Mouse (Mus musculus): ENCODE results near the gene Coro7.
"Not testable (repeated sequence)": the region's sequence is repeated elsewhere in the genome, so short reads cannot be mapped to it uniquely, and the experiment has no call there.

Gene Coro7

DNA sequence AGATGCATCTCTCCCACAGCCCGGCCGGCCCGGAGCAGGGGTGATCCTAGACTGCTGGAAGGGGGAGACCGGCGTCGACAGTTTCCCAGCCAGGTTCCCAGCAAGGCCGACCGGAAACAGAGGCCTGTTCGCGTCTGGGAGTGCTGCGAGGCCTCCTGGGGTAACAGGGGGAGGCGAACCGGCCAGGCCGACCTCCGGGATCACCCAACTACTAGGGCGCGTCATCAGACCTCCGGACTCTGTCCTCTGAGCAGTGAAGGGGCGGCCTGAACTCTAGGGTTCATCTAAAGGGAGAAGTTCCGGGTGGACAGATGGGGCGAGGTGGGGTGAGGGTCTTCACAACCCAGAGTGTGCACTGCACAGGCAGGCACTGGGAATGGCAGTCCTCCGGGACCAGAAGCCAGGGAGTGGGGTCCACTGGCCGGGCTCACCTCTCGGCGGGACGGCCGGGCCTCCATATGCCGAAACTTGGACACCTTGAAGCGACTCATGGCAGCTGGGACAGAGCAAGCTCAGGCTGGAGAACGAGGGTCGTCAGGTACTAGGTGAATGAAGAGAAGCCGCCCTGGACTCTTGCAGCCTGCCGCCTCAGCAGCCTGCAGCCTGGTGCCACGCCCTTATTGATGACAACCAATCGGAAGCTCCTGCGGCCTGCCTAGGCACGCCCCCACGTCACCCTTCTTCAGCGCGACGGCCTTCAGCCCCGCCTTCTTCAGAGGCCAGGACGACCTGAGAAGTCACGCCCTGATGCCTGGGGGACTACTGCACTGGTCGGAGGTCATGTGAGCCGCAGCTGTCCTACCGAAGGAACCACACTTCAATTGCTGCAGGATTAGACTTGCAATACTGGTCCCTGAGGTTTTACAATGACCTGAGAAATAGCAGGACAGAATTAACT is at the start of gene Coro7:
Coro7 (minus strand) TSS at position 657 of the 898 bp plus-strand sequence.
- DNase-seq (ENCODE audit: low spot score), result peak; percentile 88

DNA sequence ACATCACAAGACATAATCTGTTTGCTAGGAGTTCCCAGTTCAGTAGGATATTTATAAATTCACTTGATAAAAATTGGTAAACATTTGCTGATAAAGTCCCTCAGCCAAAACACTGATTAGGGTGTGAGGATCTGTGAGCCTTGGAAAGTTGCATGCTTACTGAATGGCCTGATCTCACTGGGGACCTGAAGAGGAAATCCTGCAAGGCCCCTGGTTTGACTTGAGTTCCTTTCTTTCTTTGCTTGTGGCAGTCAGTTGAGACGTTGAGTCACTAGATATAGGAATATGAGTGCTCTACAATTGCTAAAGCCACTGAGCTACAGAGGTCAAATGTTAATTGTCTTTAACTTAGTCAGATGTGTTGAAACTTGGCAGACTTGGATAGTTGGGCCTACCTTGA is 48.4 kb upstream of the Coro7 start:
- DNase-seq (ENCODE audit: low spot score), result no peak

DNA sequence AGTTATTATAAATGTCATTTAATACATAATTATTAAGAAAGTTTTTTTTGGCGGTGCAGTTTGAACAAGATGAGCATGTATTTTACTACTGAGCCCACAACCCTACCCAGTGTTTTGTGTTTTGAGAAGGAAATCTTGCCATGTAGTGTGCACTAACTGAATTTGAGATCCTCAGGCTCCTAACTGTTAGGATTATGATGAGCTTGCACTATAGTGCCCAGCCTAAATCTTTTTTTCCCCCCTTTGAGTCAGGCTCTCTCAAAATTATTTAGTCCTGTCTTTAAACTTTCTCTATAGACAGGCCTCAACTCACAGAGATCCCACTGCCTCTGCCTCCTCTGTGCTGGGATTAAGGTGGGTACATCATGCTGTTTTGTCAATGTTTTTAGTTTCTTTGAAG is 47.9 kb upstream of the Coro7 start:
- DNase-seq (ENCODE audit: low spot score), result no peak

DNA sequence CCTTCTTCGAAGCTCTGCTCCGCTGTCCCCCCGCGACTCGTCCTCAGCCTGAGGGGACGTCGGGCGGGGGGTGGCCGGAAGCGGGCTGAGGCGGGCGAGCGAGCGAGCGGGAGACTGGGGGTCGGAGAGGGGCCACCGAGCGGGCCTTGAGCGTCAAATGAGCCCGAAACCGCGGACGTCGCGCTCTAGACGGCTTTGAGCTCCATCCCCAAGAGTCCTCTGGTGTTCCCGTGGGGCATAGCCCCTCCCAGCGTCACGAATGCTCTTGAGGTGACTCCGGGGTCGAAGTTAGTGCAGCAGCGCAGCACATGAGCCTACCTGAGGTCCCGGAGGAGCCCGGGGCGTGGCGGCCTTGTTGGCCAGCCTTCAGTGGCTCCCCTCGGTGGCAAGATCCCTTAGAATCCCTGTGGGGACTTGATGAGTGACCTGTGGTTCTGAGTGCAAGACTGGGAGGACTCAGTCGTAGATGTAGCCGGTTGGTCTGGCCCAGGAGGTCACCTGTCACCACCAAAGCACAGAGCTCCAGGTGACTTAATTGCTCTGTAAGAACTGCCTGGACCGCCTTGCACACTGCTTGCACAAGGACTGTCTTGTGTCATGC is 47.1 kb upstream of the Coro7 start:
- no peak for DNase-seq (ENCODE audit: low spot score)

DNA sequence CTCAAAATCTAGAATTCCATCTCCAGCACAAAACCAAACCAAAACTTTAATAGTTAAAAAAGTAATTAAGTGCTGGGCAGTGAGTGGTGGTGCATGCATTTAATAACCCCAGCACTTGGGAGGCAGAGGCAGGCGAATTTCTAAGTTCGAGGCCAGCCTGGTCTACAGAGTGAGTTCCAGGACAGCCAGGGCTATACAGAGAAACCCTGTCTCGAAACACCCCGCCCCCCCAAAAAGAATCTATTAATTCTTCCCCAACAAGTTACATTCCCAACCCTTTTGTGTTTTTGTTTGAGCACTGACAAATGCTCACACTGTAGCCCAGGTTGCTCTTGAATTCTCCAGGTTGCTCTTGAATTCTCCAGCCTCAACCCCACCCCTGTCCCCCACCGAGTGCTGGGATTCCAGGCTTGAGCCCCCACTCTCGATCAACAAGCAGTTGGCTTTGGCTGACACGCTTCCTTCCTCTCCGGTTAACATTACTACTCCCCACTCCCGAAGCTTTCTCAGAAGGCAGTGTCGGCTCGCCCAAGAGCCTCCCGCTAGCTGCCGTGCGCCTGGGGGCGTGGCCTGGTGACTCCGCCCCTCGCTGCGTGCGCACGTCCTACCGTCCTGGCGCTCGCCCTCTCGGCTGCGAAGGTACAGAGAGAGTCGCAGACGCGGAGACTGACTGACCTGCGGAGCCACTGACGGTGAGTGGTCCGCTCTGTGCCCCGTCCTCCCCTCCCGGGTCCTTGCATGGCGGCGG is 46.4 kb upstream of the Coro7 start, which contains the start of gene Hmox2:
Hmox2 (plus strand) TSS at position 582 of the 748 bp plus-strand sequence.
- peak; percentile 95 for DNase-seq (ENCODE audit: low spot score)

DNA sequence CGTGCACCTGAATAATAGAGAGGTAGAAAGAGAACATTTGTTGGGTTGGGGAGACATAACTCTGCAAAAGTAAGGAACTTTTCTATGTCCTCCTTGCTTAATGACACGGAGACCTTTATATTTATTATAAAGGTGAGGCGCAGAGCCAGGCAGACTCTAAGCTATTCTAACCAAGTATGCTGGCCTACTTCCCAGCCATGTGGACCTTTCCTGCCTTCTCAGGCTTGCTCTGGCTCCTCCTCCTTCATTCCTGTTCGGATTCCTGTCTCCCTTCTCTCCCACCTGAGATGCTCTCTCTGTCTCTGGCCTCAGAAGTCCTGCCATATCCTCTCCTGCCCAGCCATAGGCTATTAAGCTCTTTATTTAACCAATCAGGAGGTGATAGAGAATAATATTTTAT is 45.7 kb upstream of the Coro7 start:
- no peak for DNase-seq (ENCODE audit: low spot score)

DNA sequence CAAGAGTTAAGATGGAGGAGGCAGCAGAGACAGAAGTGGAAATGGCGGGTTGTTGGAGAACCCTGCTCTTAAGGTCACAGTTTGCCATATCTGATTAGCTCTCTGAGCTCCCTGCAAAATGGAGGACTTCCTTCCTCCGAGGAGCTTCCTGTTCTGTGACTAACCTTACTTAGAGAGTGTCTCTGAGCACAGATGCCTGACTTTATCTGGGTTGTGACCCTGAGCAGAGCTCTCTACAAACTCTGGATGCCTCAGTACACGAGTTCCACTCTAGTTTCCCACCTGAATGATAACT is 43.3 kb upstream of the Coro7 start:
- no peak for DNase-seq (ENCODE audit: low spot score)

DNA sequence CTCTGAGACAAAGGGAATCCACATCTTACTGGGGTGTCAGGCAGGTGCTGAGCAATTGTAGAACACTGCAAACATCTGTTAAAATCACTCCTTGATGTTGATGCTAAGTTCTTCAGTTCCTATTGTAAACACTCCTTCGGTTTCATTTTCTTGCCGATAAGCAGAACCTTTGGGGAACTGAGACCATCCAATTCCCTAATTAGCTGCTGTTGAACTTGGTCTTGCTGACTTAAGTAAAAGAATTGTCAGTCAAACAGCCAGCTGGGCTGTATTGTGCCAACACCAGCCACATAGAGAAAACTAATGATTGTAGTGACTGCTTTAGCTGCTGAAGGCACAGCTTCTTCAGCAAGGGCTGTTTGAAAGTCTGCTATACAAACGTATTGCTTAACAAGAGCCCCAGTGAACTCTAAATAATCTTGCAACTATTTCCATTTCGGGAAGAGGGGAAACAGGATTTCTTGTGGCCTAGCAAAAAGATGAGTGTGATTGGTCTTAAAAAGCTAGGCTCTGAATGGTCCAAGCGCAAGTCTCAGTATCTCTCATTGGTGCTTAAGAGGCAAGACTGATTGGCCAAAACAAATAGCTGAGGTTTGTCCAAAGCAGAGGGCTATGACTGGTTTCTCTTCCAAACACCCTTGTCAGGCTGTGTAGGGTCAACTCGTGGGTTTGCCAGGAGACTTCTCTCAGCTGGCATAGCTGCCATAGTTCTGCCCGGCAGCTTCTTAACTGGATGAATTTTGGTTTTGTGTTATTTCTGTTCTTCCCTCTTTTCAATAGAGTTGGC is 42.7 kb upstream of the Coro7 start:
- no peak for DNase-seq (ENCODE audit: low spot score)

DNA sequence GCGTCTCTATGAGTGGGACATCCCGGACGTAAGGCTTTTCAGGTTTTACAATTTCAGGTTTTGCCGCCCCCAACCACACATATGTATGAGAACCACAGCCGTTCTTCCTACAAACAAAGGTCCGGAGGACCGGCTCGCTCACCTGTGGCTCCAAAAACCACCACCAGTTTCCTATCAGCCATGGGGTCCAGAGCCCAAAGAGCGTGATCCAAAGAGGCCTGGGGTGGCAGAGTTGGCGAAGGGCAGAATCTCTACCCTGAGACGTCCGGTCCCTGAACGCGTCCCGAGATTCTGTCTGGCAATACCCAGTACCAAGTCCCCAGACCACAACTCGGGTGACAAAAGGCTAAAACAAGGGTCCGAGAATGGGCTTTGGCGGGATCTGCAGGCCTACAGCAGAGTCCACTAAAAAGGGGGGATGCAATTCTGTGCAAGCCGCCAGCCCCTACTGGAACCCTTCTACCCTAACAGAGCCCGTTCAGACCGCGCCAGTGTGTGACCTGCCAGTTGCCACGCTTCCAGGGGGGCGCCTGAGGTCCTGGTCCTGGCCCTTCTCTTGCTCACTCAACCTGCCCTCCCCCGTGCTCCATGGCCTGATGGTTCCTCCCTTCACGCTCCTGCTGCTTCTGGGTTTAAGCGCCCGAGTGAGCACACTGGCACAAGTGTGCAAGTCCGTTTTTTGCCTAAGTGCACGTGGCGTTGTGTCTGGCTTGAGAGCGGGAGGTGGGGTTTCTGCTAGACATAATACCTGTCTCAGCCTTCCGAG is 39.4 kb upstream of the Coro7 start, which contains the start of gene Nmral1:
Nmral1 (minus strand) TSS at position 604 of the 766 bp plus-strand sequence.
- DNase-seq (ENCODE audit: low spot score), result peak; percentile 68

DNA sequence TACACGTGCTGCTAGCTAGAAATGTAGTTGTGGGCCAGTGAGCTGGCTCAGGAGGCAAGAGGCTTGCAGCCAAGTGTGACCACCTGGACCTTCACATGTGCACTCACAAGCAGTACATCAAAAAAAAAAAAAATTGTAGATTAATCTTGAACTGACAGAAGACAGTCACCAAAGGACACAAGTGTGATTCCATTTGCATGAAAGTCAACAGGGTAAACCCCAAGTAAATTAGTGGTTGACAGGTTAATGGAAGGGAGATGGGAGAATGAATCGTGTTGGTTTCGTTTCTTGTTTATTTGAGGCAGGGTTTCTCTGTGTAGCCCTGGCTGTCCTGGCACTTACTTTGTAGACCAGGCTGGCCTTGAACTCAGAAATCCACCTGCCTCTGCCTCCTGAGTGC is 38.3 kb upstream of the Coro7 start:
- no peak for DNase-seq (ENCODE audit: low spot score)

DNA sequence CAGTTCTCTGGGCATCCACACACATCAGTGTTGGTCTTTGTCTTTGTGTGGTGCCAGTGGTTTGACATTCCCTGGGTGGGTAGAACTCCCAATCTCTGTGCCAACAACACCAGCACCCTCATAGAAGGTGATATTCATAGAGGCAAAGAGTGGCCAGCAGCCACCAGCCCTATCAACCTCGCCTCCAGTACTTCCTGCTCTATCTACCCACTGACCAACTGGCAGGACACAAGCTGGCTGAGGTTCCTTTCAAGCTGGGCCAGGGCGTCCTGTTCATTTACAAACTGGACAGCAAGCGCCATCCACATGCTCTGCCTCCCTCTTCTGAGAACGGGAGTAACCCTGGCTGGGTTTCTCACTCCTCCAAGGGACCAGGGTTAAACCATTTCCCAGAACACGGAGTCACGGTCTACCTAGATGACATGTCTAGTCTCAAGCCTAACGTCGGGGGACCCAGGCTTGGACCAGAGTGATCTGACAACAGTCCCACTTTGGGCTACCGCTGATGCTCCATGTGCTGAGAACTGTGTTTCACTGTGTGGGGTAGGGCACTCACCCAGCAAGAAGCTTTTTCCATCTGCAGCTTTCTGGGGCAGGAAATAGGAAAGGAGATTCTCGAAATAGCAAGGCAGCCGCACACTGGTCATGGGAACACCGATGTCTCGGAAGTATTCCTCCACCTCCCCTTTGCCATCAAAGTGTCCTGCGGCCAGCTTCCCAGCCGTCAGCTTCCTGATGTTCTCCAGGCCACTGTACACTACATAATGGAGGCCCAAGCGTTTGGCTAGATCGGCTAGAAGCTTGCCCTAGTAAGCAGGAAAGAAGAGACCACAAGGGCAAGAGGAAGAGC is 34.5 kb upstream of the Coro7 start:
- no peak for DNase-seq (ENCODE audit: low spot score)

DNA sequence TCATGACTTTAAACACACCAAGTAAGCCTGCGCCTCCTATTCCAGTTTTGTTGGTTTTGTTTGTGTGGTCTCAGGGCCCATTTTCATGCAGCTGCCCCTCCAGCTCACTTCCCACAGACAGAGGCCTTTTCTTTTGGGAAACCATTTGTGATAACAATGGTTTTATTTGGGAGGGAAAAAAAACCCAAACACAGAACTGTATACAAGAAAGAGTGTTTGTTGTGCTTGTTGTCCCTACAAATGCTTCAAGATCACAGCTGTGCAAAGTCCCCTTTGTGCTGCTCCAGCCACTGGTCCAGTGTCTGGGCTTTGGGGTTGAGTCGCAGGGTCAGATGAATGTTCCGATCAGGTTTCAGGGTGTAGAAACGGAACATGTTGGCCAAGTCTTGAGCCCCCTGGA is 31.6 kb upstream of the Coro7 start:
- no peak for DNase-seq (ENCODE audit: low spot score)

DNA sequence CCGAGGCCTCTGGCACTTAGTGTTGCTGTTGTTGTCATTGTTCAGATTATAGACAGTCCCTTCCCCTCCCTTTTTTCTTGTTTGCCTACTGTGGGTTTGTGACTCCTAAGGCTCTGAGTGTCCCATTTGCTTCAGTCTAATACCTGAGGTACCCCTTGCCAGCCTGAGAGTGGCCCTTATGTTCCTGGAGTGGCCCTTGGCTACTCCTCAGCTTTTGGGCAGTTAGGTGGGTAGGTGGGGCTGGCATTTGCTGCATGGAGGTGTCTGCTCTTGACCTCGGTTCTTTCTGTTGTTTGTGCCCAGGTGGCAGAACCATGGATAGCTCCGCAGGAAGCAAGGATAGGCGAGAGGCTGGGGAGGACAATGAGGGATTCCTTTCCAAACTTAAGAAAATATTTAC is 26.0 kb upstream of the Coro7 start:
- DNase-seq (ENCODE audit: low spot score), result no peak

DNA sequence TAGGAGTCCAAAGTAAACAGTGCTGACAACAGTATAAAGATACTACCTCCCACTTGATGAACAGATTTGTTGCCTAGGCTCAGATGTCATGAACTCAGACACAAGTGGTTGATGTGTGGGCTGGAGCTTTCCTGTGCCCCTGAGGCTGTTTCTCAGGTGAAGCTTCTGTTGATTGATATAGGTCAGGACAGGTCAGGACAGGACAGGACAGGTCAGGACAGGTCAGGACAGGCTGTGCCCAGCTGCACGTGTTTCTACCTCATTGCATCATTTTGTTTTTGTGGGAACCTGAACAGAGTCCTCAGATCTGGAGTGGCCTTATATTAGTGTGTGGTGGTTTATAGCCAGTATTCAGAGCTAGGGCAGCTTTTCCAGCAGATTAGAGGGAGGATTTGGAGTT is 23.1 kb upstream of the Coro7 start:
- no peak for DNase-seq (ENCODE audit: low spot score)

DNA sequence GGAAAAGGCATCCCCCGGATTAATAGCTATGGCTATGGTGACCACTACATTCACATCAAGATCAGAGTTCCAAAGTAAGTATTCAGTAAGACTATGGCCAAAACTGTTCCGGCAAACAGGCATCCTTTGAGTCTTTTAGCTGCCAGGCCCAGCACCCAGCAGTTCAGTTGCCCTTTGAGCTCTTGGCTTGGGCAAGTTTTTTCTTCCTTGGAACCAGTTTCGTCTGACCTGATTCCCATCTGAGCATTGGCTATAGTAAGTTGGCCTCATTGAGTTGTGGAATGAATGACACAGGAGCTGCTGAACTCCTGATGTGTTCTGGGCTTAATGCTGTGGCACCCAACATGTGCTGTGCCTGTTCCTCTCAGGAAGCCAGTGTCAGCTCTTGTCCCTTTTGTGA is 21.6 kb upstream of the Coro7 start:
- DNase-seq (ENCODE audit: low spot score), result no peak

DNA sequence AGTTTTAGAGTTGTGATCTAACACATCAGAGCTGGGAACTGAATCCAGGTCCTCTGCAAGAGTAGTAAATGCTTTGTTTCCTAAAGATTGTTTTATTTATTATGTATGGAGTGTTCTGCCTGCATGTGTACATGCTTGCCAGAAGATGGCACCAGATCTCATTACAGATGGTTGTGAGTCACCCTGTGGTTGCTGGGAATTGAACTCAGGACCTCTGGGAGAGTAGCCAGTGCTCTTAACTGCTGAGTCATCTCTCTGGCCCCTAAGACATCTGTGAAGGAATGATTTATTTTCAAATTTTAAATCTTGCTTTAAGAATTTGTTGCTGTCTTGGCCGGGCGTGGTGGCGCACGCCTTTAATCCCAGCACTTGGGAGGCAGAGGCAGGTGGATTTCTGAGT is 9.8 kb upstream of the Coro7 start:
- DNase-seq (ENCODE audit: low spot score), result not testable (repeated sequence)

DNA sequence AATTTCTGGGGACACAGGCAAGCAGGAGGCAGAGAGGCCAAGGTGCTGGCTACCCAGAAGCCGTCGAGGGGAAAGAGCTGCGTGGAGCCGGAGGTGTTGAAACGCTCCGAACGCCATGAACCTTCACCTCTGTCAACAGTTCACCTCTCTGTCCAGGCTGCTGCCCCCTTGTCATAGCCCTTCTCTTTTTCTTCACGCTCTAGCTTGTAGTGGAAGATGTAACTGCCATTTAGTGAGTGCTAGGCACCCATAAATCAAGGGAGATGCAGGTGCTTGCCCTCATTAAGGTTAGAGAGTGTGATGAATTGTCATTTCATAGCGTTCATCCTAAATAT is 4.8 kb upstream of the Coro7 start:
- no peak for DNase-seq (ENCODE audit: low spot score)

DNA sequence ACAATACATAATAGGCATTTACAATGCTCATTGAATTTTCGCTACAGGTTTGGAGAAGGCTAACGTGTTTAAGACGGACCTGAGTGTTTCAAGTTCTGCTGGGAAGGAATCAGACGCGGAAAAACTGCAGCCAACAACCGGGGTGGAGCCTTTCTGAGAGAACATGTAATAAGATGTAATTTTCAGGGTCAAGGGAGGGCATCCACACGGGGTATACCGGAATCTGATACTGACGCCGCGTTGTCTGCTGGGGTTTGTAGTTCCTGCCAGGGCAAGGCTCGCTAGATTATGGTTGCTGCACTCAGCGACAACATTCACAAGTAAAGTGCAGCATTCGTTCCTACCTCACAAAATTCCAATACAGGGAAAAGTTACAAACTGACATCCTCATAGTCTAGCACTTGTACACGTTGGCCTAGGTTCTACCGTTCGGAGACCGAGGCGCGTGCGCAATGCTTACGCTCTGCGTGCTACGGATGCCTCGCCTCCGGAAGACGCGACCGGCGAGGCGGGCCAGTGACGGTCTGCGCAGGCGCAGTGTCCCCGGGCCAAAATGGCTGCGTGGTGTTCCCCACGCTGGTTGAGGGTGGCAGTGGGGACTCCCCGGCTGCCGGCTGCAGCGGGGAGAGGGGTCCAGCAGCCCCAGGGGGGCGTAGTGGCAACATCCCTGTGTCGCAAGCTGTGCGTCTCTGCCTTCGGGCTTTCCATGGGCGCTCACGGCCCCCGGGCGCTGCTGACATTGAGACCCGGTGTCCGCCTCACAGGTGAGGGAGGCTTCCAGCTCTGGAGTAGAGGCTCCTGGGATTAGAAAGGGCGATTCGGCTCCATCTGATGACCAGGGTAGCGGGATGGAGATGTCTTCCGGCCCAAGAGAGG is 4.2 kb upstream of the Coro7 start:
- DNase-seq (ENCODE audit: low spot score), result peak; percentile 97

DNA sequence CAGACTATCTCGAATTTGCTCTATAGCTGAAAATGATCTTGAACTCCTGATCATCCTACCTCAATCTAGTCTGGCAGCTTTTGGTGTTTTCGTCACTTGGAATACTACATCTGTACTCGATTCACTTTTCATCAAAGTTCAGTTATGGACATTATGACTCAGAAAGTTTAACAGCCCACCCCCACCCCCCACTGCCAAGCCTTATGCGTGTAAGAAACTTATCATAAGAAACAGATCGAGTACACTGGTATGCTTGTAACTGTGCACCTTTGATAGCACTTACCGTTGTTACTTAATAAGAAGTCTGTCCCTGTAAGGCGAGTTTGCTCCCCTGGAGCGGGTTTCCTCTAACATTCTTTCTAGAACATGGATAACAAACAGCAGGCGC is 3.6 kb upstream of the Coro7 start:
- DNase-seq (ENCODE audit: low spot score), result no peak
